Mouse (Mus musculus): ENCODE data around the gene Utp20.

GRCm38 (mm10) chr10:88834227-88834626, 7.6 kb upstream of the Utp20 start:
- TF ChIP-seq CTCF (IDR thresholded peaks at IDR 0.05) (no peak), EP300 (IDR thresholded peaks at IDR 0.05) (no peak)

Measured in lung, postnatal 0 days (tissue).